Mouse (Mus musculus): Measurements from ENCODE around the gene Cacna1c. TPM values are rescaled to one million over a fixed set of nuclear protein-coding genes. Genes with fewer than 3 reads are reported as not detected.

The Cacna1c gene
- polyA plus RNA-seq, 1 experiment, result not detected

GRCm38 (mm10) chr6:118731937-118732336 lies 464.3 kb downstream of the Cacna1c start:
- TF ChIP-seq GATA1 (IDR thresholded peaks at IDR 0.05; ENCODE audit: low read length), result no peak

- no peak for TF ChIP-seq GATA1 (IDR thresholded peaks at IDR 0.05; ENCODE audit: low read length)
Measured at GRCm38 (mm10) chr6:118724908-118725307, 471.3 kb downstream of the Cacna1c start.

GRCm38 (mm10) chr6:118724388-118724787 lies 471.8 kb downstream of the Cacna1c start:
- no peak for TF ChIP-seq GATA1 (IDR thresholded peaks at IDR 0.05; ENCODE audit: low read length)

GRCm38 (mm10) chr6:118722336-118722735 lies 473.9 kb downstream of the Cacna1c start:
- TF ChIP-seq GATA1 (IDR thresholded peaks at IDR 0.05; ENCODE audit: low read length), result no peak

- TF ChIP-seq GATA1 (IDR thresholded peaks at IDR 0.05; ENCODE audit: low read length), result no peak
Measured at GRCm38 (mm10) chr6:118719486-118719885, 476.7 kb downstream of the Cacna1c start.

GRCm38 (mm10) chr6:118713286-118713685 lies 482.9 kb downstream of the Cacna1c start:
- TF ChIP-seq GATA1 (IDR thresholded peaks at IDR 0.05; ENCODE audit: low read length), result no peak

- TF ChIP-seq GATA1 (IDR thresholded peaks at IDR 0.05; ENCODE audit: low read length), result no peak
Measured at GRCm38 (mm10) chr6:118711677-118712322, 484.4 kb downstream of the Cacna1c start.

GRCm38 (mm10) chr6:118707066-118707465 lies 489.2 kb downstream of the Cacna1c start:
- no peak for TF ChIP-seq GATA1 (IDR thresholded peaks at IDR 0.05; ENCODE audit: low read length)

- no peak for TF ChIP-seq GATA1 (IDR thresholded peaks at IDR 0.05; ENCODE audit: low read length)
Measured at GRCm38 (mm10) chr6:118705840-118706239, 490.4 kb downstream of the Cacna1c start.

GRCm38 (mm10) chr6:118694626-118695025 lies 501.6 kb downstream of the Cacna1c start:
- no peak for TF ChIP-seq GATA1 (IDR thresholded peaks at IDR 0.05; ENCODE audit: low read length)

- no peak for TF ChIP-seq GATA1 (IDR thresholded peaks at IDR 0.05; ENCODE audit: low read length)
Measured at GRCm38 (mm10) chr6:118689447-118689846, 506.8 kb downstream of the Cacna1c start.

- no peak for TF ChIP-seq GATA1 (IDR thresholded peaks at IDR 0.05; ENCODE audit: low read length)
Measured at GRCm38 (mm10) chr6:118688856-118689255, 507.4 kb downstream of the Cacna1c start.

GRCm38 (mm10) chr6:118680814-118681213 lies 515.4 kb downstream of the Cacna1c start:
- no peak for TF ChIP-seq GATA1 (IDR thresholded peaks at IDR 0.05; ENCODE audit: low read length)

GRCm38 (mm10) chr6:118678031-118678430 lies 518.2 kb downstream of the Cacna1c start:
- TF ChIP-seq GATA1 (IDR thresholded peaks at IDR 0.05; ENCODE audit: low read length), result no peak

GRCm38 (mm10) chr6:118677306-118677705 lies 518.9 kb downstream of the Cacna1c start:
- no peak for TF ChIP-seq GATA1 (IDR thresholded peaks at IDR 0.05; ENCODE audit: low read length)

GRCm38 (mm10) chr6:118674781-118675180 lies 521.4 kb downstream of the Cacna1c start:
- no peak for TF ChIP-seq GATA1 (IDR thresholded peaks at IDR 0.05; ENCODE audit: low read length)

GRCm38 (mm10) chr6:118673974-118674695 lies 522.1 kb downstream of the Cacna1c start:
- TF ChIP-seq GATA1 (IDR thresholded peaks at IDR 0.05; ENCODE audit: low read length), result no peak

Data from G1E-ER4 (cell line).